Mouse (Mus musculus) ES-Bruce4 (cell line): Measurements from ENCODE around the gene Sncg. TPM values are rescaled to one million over a fixed set of nuclear protein-coding genes. Genes with fewer than 3 reads are reported as not detected.

Experiments
- H3K27ac ChIP-seq: 2 replicates; pipeline ENCODE4 v1.5.1; 2012; ENCODE audit warnings: low read length, inconsistent platforms; ENCODE audit not compliant: insufficient read depth
- H3K27me3 ChIP-seq: 2 replicates; pipeline ENCODE4 v1.6.1; 2012; ENCODE audit warnings: mild to moderate bottlenecking, low read length, inconsistent platforms; ENCODE audit not compliant: control insufficient read depth, poor library complexity, insufficient read depth, severe bottlenecking
- H3K36me3 ChIP-seq: 2 replicates; pipeline ENCODE4 v1.6.1; 2012; ENCODE audit warnings: inconsistent platforms, mild to moderate bottlenecking, low read length, moderate library complexity; ENCODE audit not compliant: control insufficient read depth, poor library complexity, insufficient read depth, severe bottlenecking
- H3K4me1 ChIP-seq: one replicate; pipeline ENCODE4 v1.8.1; 2011; ENCODE audit warnings: low read length; ENCODE audit not compliant: control insufficient read depth, insufficient read depth
- H3K4me3 ChIP-seq: 2 replicates; pipeline ENCODE4 v1.5.1; 2011; ENCODE audit warnings: low read depth, mild to moderate bottlenecking, low read length
- H3K9ac ChIP-seq: 2 replicates; pipeline ENCODE4 v1.6.1; 2012; ENCODE audit warnings: low read depth, mild to moderate bottlenecking, inconsistent platforms; ENCODE audit not compliant: poor library complexity, severe bottlenecking
- H3K9me3 ChIP-seq: replicated peaks from 2 replicates; pipeline ENCODE4 v1.6.1; 2012; ENCODE audit warnings: mild to moderate bottlenecking, low read length, inconsistent platforms; ENCODE audit not compliant: control insufficient read depth, poor library complexity, insufficient read depth, severe bottlenecking
- CTCF ChIP-seq: IDR thresholded peaks from one replicate; pipeline ENCODE4 v1.8.1; 2011; ENCODE audit warnings: low read depth, low read length
- EP300 ChIP-seq: IDR thresholded peaks from 2 replicates; pipeline ENCODE4 v1.6.1; 2011; ENCODE audit warnings: low read depth, low read length; ENCODE audit not compliant: insufficient read depth
- POLR2A ChIP-seq: IDR thresholded peaks from one replicate; pipeline ENCODE4 v1.8.1; 2011; ENCODE audit warnings: low read length; ENCODE audit not compliant: insufficient read depth
- polyA plus RNA-seq: library from polyadenylated mRNA; stranded (reverse); fragments of >200 nt; gene quantifications from 2 replicates; pipeline ENCODE4 v1.2.4, GENCODE M21; 2011; ENCODE audit warnings: low read depth; ENCODE audit not compliant: missing spikeins, insufficient read depth, insufficient read length

Gene Sncg
- polyA plus RNA-seq, 1 experiment: 2.2 TPM

DNA sequence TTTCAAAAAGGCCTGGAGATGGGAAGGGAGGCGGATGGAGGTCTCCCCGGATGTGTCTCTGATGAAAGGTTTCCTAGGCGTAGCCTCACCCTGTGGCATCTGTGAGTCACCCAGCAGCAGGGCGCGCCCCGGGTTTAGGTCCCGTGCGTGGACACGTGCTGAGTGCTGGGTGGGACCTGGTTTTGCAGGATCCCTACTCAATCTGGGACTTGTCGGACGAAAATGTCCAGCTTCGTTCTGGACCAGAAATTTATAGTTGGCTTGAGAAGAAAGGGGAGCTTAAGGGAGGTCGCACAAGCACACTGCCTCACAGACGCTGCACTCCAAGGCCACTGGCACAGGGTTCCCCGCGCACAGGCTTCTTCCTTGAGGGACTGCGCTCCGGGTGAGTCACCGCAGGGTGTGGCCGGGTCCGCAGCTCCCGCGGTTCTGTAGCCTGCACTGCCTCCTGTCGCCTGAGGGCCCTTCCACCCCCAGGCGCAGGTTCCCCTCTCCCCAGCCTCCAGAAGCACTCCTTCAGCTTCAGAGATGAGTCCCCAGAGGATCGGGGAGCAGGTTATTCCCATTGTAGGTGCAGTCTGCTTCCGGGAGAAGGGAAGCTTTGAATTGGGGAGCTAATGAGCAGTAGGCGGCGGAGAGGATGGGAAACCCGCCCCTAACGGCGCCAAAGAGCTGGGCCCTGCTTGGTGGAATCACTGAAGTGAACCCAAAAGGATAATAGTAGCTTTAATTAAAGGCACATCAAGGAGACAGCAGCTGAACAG is 10.9 kb downstream of the Sncg start:
- peaks cover 16% of the 10 kb centered on the region for H3K9me3 ChIP-seq
- TF ChIP-seq EP300 (peak; percentile 68), POLR2A (no peak)

DNA sequence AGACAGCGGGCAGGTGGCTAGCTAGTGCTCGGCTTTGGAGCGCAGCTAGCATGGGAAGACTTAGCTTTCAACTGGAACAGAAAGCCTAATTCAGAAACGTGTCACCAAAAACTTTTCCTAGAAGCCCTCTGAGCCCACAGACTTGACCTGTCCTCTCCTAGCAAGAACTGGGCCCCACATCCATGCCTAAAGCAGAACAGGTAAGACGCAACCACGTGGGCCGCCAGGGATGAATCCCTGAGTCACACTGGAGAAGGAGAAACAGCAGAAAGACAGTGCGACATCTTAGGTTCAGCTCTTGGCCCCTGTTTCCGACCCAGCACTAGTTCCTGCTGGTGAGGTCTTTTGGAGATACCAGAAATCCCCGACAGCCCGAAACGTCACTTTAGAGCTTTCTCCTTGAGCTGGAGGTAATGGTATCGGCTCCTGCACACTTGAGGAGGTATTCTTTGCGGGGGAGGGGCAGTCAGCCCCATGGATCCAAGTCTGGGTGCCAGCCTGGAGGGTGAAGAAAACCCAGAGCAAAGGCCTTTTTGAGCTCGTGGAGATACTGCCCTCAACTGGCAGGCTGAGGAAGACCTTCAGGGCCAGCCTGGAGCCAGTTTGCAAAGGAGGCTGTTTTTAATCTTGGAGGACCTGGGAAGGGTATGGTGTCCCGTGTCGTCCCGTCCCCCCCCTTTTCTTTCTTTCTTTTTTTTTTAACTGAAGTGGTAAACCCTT is 11.7 kb downstream of the Sncg start:
- Histone ChIP-seq H3K27ac (peak overlapping the region; percentile 75), H3K4me1 (peaks cover 8% of the 10 kb centered on the region), H3K27me3 (no peaks in the 10 kb centered on the region), H3K9ac (peak overlapping the region; percentile 45), H3K9me3 (peaks cover 16% of the 10 kb centered on the region), H3K4me3 (peak overlapping the region; percentile 52), H3K36me3 (no peaks in the 10 kb centered on the region)
- peak; percentile 74 for TF ChIP-seq CTCF
- TF ChIP-seq POLR2A: no peak
- TF ChIP-seq EP300: peak; percentile 23; the same call in 1 of the 2 replicates

More for the DNA sequence above, 10.9 kb downstream of the Sncg start:
- Histone ChIP-seq H3K36me3 (no peaks in the 10 kb centered on the region), H3K27me3 (no peaks in the 10 kb centered on the region), H3K27ac (peak overlapping the region; percentile 75), H3K4me1 (peaks cover 7% of the 10 kb centered on the region), H3K9ac (peak overlapping the region; percentile 45), H3K4me3 (peak overlapping the region; percentile 52)

DNA sequence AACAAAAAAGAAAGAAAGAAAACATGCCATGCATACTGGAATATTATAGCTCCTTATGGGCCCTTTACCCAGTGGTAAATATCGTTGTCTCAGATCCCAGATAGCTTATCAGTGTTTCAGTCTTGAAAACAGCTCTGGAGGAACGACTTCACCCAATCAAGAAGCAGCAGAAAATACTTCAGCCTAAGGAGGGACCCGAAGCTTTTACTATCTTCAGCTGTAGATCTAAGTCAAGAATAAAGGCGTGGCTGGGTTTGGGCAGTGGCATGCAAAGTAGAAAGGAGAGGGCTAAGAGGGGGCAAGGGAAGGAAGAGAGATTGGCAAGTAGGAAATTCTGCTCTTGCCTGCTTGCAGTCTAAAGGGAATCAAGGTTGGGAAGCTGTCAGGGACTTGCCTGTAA is 12.5 kb downstream of the Sncg start:
- Histone ChIP-seq H3K36me3 (no peaks in the 10 kb centered on the region), H3K27me3 (no peaks in the 10 kb centered on the region), H3K4me3 (peak overlapping the region; percentile 52; the same call in 1 of the 2 replicates), H3K27ac (peak overlapping the region; percentile 72), H3K4me1 (peaks cover 11% of the 10 kb centered on the region), H3K9me3 (peaks cover 16% of the 10 kb centered on the region), H3K9ac (peak overlapping the region; percentile 45; the same call in 1 of the 2 replicates)
- TF ChIP-seq EP300 (no peak), POLR2A (no peak), CTCF (no peak)

DNA sequence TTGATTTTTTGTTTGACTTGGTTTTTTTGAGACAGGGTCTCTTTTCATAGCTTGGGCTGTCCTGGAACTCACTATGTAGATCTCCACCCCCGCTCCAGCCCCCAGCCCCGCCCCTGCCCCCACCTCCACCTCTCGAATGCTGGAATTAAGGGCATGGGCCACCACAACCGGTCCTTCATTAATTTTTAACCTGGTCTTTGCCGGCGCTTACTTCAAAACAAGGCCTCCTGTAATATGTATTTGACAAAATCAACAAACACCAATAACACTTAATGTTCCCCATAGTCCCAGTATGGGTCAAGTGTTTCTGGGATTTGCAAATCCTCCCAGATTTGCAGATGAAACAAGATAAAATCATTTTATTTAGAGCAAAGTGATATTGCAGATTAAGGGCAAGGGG is 14.3 kb downstream of the Sncg start:
- Histone ChIP-seq H3K9ac (0 out of 2 replicates have a peak overlapping the region, but pooled peaks have one; percentile 34), H3K4me3 (no peak overlapping the region), H3K27me3 (no peaks in the 10 kb centered on the region), H3K4me1 (peaks cover 14% of the 10 kb centered on the region), H3K9me3 (peaks cover 3% of the 10 kb centered on the region), H3K27ac (peak overlapping the region; percentile 100), H3K36me3 (no peaks in the 10 kb centered on the region)
- no peak for TF ChIP-seq EP300
- TF ChIP-seq CTCF: no peak
- no peak for TF ChIP-seq POLR2A

DNA sequence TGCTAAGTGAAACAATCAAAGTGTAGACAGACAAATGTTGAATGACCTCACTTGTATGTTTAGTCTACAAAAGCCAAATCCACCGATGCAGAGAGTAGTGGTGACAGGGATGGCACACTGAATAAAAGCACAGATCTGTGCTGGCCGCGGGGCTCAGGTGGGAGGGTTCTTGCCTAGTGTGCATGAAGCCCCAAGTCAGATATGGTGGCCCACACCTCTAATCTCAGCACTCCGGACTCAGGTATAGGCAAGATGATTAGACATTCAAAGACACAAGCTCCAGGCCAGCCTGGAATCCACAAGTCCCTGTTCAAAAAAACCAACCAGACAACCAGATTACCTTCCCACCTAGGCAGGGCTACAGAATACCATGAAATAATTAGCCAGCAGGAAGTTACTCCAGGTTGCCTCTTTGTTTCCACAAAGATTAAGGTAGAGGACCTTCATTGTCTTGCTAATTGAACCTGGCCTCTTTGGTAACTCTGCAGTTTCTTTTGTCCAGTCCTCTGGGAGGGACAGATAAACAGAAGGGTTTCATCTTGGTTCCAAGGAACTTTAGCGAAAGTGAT is 14.8 kb downstream of the Sncg start:
- Histone ChIP-seq H3K27me3 (no peaks in the 10 kb centered on the region), H3K4me1 (peaks cover 18% of the 10 kb centered on the region), H3K36me3 (no peaks in the 10 kb centered on the region), H3K9ac (peak overlapping the region; percentile 54), H3K4me3 (0 out of 2 replicates have a peak overlapping the region, but pooled peaks have one; percentile 14), H3K9me3 (no peaks in the 10 kb centered on the region), H3K27ac (peak overlapping the region; percentile 100)
- TF ChIP-seq POLR2A: no peak
- TF ChIP-seq CTCF: no peak
- TF ChIP-seq EP300: peak; percentile 90
